Mouse (Mus musculus) heart, embryonic 12.5 days (tissue): ENCODE results near the gene Nedd8. TPM values are rescaled to one million over a fixed set of nuclear protein-coding genes. Genes with fewer than 3 reads are reported as not detected.
A peak's percentile ranks its signal among the peaks of the same experiment; 100 is the strongest.

Source experiments
- ATAC-seq: fragments of 200-750 bp; cut with Nextera tagmentation; 2 replicates; pipeline ENCODE4 v1.8.0; 2017; ENCODE audit warnings: moderate TSS enrichment, moderate library complexity; ENCODE audit not compliant: insufficient number of reproducible peaks, low FRiP score
- H3K27ac ChIP-seq: fragments of 300-500 bp; sonication (generic); 2 replicates; pipeline ENCODE4 v1.5.1; 2016; ENCODE audit warnings: mild to moderate bottlenecking, moderate library complexity; ENCODE audit not compliant: poor library complexity, severe bottlenecking
- H3K27me3 ChIP-seq: fragments of 300-500 bp; sonication (generic); replicated peaks from 2 replicates; pipeline ENCODE4 v1.6.1; 2016; ENCODE audit warnings: mild to moderate bottlenecking, moderate library complexity
- H3K36me3 ChIP-seq: fragments of 300-500 bp; sonication (generic); 2 replicates; pipeline ENCODE4 v1.6.1; 2016; ENCODE audit warnings: mild to moderate bottlenecking, moderate library complexity
- H3K4me1 ChIP-seq: fragments of 300-500 bp; sonication (generic); replicated peaks from 2 replicates; pipeline ENCODE4 v1.6.1; 2016; ENCODE audit warnings: mild to moderate bottlenecking
- H3K4me2 ChIP-seq: fragments of 300-500 bp; sonication (generic); 2 replicates; pipeline ENCODE4 v1.6.1; 2016; ENCODE audit warnings: mild to moderate bottlenecking, moderate library complexity
- H3K4me3 ChIP-seq: fragments of 300-500 bp; sonication (generic); 2 replicates; pipeline ENCODE4 v1.5.1; 2016; ENCODE audit warnings: mild to moderate bottlenecking
- H3K9ac ChIP-seq: fragments of 300-500 bp; sonication (generic); 2 replicates; pipeline ENCODE4 v1.6.1; 2016; ENCODE audit warnings: mild to moderate bottlenecking, moderate library complexity
- H3K9me3 ChIP-seq: fragments of 300-500 bp; sonication (generic); replicated peaks from 2 replicates; pipeline ENCODE4 v1.6.1; 2016; ENCODE audit warnings: mild to moderate bottlenecking, moderate library complexity
- whole genome bisulfite sequencing: fragments of 180-500 bp; shearing (Covaris S2); methylation state at CpG from one replicate; pipeline ENCODE4 v1.1.7; 2016; 5-methylcytosine and 5-hydroxymethylcytosine counted together
- polyA plus RNA-seq: library from polyadenylated mRNA; unstranded; fragments of >200 nt; fragmentation: Nextera tagmentation; extraction: Ambion mirVana; gene quantifications from 2 replicates; pipeline ENCODE4 v1.2.1, GENCODE M21; 2016

The Nedd8 gene
- polyA plus RNA-seq, 1 experiment from 2014 or later: 491 TPM

GRCm38 (mm10) chr14:55707397-55707796 lies 35.5 kb upstream of the Nedd8 start:
- no peak overlapping the region for H3K4me2 ChIP-seq
- ATAC-seq: no peak
- peaks cover 23% of the 10 kb centered on the region for H3K27me3 ChIP-seq
- H3K4me1 ChIP-seq: no peaks in the 10 kb centered on the region
- H3K27ac ChIP-seq: no peak overlapping the region
- H3K9me3 ChIP-seq: no peaks in the 10 kb centered on the region
- WGBS: 58% methylated on average over 5 of the region's 5 CpGs
- no peaks in the 10 kb centered on the region for H3K36me3 ChIP-seq
- no peak overlapping the region for H3K9ac ChIP-seq
- no peak overlapping the region for H3K4me3 ChIP-seq

GRCm38 (mm10) chr14:55706051-55706600 lies 34.2 kb upstream of the Nedd8 start:
- H3K4me2 ChIP-seq: no peak overlapping the region
- H3K9me3 ChIP-seq: no peaks in the 10 kb centered on the region
- H3K4me3 ChIP-seq: no peak overlapping the region
- peaks cover 14% of the 10 kb centered on the region for H3K27me3 ChIP-seq
- 80% methylated on average over 8 of the region's 8 CpGs for WGBS
- H3K36me3 ChIP-seq: no peaks in the 10 kb centered on the region
- H3K9ac ChIP-seq: no peak overlapping the region
- ATAC-seq: no peak
- no peak overlapping the region for H3K27ac ChIP-seq
- H3K4me1 ChIP-seq: no peaks in the 10 kb centered on the region

- Histone ChIP-seq H3K27ac (no peak overlapping the region), H3K36me3 (no peaks in the 10 kb centered on the region), H3K4me3 (no peak overlapping the region), H3K9ac (no peak overlapping the region), H3K4me1 (no peaks in the 10 kb centered on the region), H3K4me2 (no peak overlapping the region), H3K27me3 (peaks cover 14% of the 10 kb centered on the region; the same call in 1 of the 2 replicates), H3K9me3 (no peaks in the 10 kb centered on the region)
- no peak for ATAC-seq
- WGBS: 58% methylated on average over 6 of the region's 6 CpGs
Measured at GRCm38 (mm10) chr14:55702761-55703160, 30.8 kb upstream of the Nedd8 start.

- Histone ChIP-seq H3K9me3 (peaks cover 4% of the 10 kb centered on the region; the same call in 1 of the 2 replicates), H3K27me3 (peaks cover 14% of the 10 kb centered on the region; the same call in 1 of the 2 replicates), H3K4me3 (no peak overlapping the region), H3K4me2 (no peak overlapping the region), H3K9ac (no peak overlapping the region), H3K36me3 (no peaks in the 10 kb centered on the region), H3K4me1 (no peaks in the 10 kb centered on the region), H3K27ac (no peak overlapping the region)
- ATAC-seq: no peak
- WGBS: 56% methylated on average over 9 of the region's 9 CpGs
Measured at GRCm38 (mm10) chr14:55701131-55701530, 29.2 kb upstream of the Nedd8 start.

- no peak overlapping the region for H3K9ac ChIP-seq
- H3K4me1 ChIP-seq: no peaks in the 10 kb centered on the region
- H3K4me3 ChIP-seq: no peak overlapping the region
- peaks cover 10% of the 10 kb centered on the region; the same call in 1 of the 2 replicates for H3K27me3 ChIP-seq
- ATAC-seq: no peak
- peaks cover 7% of the 10 kb centered on the region for H3K9me3 ChIP-seq
- H3K4me2 ChIP-seq: no peak overlapping the region
- no peak overlapping the region for H3K27ac ChIP-seq
- no peaks in the 10 kb centered on the region for H3K36me3 ChIP-seq
- WGBS: 63% methylated on average over 4 of the region's 4 CpGs
Measured at GRCm38 (mm10) chr14:55697226-55697625, 25.3 kb upstream of the Nedd8 start.

GRCm38 (mm10) chr14:55689433-55689832 lies 17.5 kb upstream of the Nedd8 start:
- no peak overlapping the region for H3K4me2 ChIP-seq
- no peak for ATAC-seq
- WGBS: 73% methylated on average over 10 of the region's 10 CpGs
- no peaks in the 10 kb centered on the region for H3K27me3 ChIP-seq
- H3K4me1 ChIP-seq: no peaks in the 10 kb centered on the region
- no peaks in the 10 kb centered on the region for H3K36me3 ChIP-seq
- no peak overlapping the region for H3K9ac ChIP-seq
- no peaks in the 10 kb centered on the region; the same call in 1 of the 2 replicates for H3K9me3 ChIP-seq
- H3K27ac ChIP-seq: no peak overlapping the region
- no peak overlapping the region for H3K4me3 ChIP-seq

- H3K27me3 ChIP-seq: no peaks in the 10 kb centered on the region
- H3K9me3 ChIP-seq: no peaks in the 10 kb centered on the region
- H3K27ac ChIP-seq: peak overlapping the region; percentile 88
- peak; percentile 18 for ATAC-seq
- H3K4me1 ChIP-seq: peaks cover 10% of the 10 kb centered on the region
- H3K36me3 ChIP-seq: peaks cover 32% of the 10 kb centered on the region
- peak overlapping the region; percentile 88 for H3K9ac ChIP-seq
- H3K4me3 ChIP-seq: peak overlapping the region; percentile 95
- peak overlapping the region; percentile 96 for H3K4me2 ChIP-seq
- 16% methylated on average over 3 of the region's 3 CpGs for WGBS
Measured at GRCm38 (mm10) chr14:55682118-55682493, 10.2 kb upstream of the Nedd8 start.

- Histone ChIP-seq H3K27ac (peak within 1 kb of the TSS; percentile 88), H3K4me1 (peaks cover 10% of the 10 kb centered on the region), H3K9ac (peak within 1 kb of the TSS; percentile 88), H3K36me3 (peaks cover 38% of the 10 kb centered on the region), H3K4me3 (peak within 1 kb of the TSS; percentile 95), H3K4me2 (peak within 1 kb of the TSS; percentile 96), H3K27me3 (no peaks in the 10 kb centered on the region), H3K9me3 (no peaks in the 10 kb centered on the region)
- WGBS: under 1% methylated on average over 66 of the region's 66 CpGs
- peak; percentile 97 for ATAC-seq
Measured at GRCm38 (mm10) chr14:55681160-55682117, 9.5 kb upstream of the Nedd8 start, which contains the start of gene Tinf2. Gene Tinf2, minus strand, starts transcription at chr14:55681820.

- WGBS: 83% methylated on average over 4 of the region's 4 CpGs
- ATAC-seq: no peak
- H3K4me1 ChIP-seq: peaks cover 13% of the 10 kb centered on the region
- no peak overlapping the region for H3K9ac ChIP-seq
- H3K4me3 ChIP-seq: no peak overlapping the region
- no peak overlapping the region for H3K27ac ChIP-seq
- no peaks in the 10 kb centered on the region for H3K27me3 ChIP-seq
- H3K36me3 ChIP-seq: peaks cover 56% of the 10 kb centered on the region
- no peaks in the 10 kb centered on the region for H3K9me3 ChIP-seq
- no peak overlapping the region for H3K4me2 ChIP-seq
Measured at GRCm38 (mm10) chr14:55677615-55678014, 5.7 kb upstream of the Nedd8 start.

GRCm38 (mm10) chr14:55672741-55673060 lies 777 bp upstream of the Nedd8 start:
- Histone ChIP-seq H3K4me2 (peak overlapping the region; percentile 97), H3K36me3 (peaks cover 42% of the 10 kb centered on the region), H3K4me3 (peak overlapping the region; percentile 93), H3K9me3 (no peaks in the 10 kb centered on the region), H3K27ac (peak overlapping the region; percentile 44; the same call in 1 of the 2 replicates), H3K9ac (peak overlapping the region; percentile 73), H3K27me3 (no peaks in the 10 kb centered on the region), H3K4me1 (peaks cover 18% of the 10 kb centered on the region)
- no peak for ATAC-seq
- 71% methylated on average over 7 of the region's 7 CpGs for WGBS

GRCm38 (mm10) chr14:55671486-55671832 lies 465 bp downstream of the Nedd8 start:
- H3K4me3 ChIP-seq: peak overlapping the region; percentile 93
- H3K9ac ChIP-seq: peak overlapping the region; percentile 90
- peaks cover 18% of the 10 kb centered on the region for H3K4me1 ChIP-seq
- under 1% methylated on average over 12 of the region's 12 CpGs for WGBS
- no peaks in the 10 kb centered on the region for H3K27me3 ChIP-seq
- peak overlapping the region; percentile 81; the same call in 1 of the 2 replicates for H3K27ac ChIP-seq
- peak; percentile 49 for ATAC-seq
- no peaks in the 10 kb centered on the region for H3K9me3 ChIP-seq
- peak overlapping the region; percentile 97 for H3K4me2 ChIP-seq
- H3K36me3 ChIP-seq: peaks cover 35% of the 10 kb centered on the region
